Mouse (Mus musculus) T-helper 17 cell (primary cell): ENCODE results near the gene Cd53.

Source experiments
- in situ Hi-C, 2 experiments: fragments of 300-600 bp; cut with MboI, MseI; formaldehyde crosslinking; loops; 1 replicate in 1 of 2; 2 replicates in 1 of 2; pipeline ENCODE4 v1.15.1; 2025; ENCODE audit warnings: high pct_unique_total_duplicates in 2 of 2

Gene Cd53

GRCm38 (mm10) chr3:106789930-106790329, at the start of gene Cd53:
TSS of gene Cd53 (minus strand) at chr3:106790149.
- in situ Hi-C loops = loop anchor here (5.0 to 10.0 kb wide), 8 partner anchors 42 to 985 kb away; partner anchors contain the start of gene Rap1a (in 1 of the 2)

GRCm38 (mm10) chr3:106832107-106832506, 42.2 kb upstream of the Cd53 start:
- in situ Hi-C loops = loop anchor here (5.0 to 10.0 kb wide), 3 partner anchors 40 to 47 kb away; no protein-coding TSS in a partner anchor

DNA sequence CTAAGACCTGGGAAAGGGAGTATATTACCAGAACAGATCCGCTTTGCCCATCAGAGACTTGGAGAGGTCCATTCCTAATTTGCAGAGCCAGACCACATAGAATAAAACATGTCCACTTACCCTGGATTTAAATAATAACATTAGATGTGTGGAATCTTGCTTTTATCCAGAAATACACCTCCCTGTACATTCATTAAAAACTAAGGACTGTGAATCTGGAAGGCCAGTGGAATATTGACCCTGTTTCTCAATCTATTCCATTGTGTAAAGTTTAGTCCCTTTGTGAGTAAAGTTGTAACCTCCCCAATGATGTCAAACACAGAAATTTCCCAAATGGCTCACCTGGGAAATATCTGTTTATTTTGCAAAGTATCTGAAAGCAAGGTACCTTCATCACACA, 36.2 kb upstream of the Cd53 start, which contains the start of gene Olfr266:
Gene Olfr266 (minus strand): TSS at position 101 of the 400 bp plus-strand sequence.
- in situ Hi-C loops = no loop called here

- in situ Hi-C loops = no loop called here
Observed at GRCm38 (mm10) chr3:106817676-106818075, 27.7 kb upstream of the Cd53 start.

DNA sequence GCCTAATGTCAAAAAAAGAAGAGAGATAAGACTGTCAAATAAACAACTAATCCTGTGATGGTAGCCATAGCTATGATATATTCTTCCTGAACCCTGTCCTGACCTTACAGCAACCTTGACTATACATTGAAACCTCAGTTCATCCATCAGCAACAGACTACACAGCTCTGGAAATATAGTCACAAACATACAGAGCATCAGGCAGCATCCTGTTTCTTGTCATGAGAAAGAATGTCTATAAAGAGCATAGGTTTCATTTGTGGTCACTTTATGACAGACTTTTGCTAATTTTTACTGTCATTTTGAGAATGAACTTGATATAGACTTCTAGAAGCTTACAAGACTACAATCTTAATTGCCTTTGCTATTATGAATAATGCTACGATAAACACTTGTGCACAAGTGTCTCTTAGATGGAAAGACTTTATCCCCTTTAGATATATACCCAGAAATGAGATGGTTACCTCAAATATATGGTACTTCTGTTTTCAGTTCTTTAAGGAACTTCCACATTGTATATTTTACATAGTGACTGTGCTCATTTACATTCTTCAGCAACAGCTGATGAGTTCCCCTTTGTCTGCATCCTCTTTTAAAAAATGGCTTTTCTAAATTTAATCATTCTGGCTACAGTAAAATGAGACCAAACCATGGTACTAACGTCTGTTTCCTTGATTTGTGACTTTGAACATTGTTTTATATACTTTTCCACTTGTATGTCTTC, 19.2 kb upstream of the Cd53 start:
- in situ Hi-C loops = no loop called here

DNA sequence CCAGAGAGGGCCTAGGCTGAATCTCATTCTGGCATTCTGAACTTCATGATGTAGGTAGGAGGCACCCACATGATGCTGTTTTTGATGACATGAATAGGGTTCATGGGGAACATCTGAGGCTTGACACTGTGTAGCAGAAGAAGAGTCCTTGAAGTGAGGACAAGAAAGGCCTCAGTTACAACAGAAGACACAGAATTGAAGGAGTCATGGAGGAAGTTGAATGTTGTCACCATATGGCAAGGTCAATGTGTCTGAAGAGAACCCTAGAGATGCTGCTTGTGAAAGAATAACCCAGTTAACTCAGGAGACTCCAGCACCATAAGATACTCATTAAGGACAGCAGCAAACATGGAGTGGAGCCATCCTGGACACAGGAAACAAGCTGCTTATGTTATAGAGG, 8.1 kb upstream of the Cd53 start:
- in situ Hi-C loops = no loop called here

GRCm38 (mm10) chr3:106788440-106788887, 1.5 kb downstream of the Cd53 start:
- in situ Hi-C loops = loop anchor here (5.0 to 10.0 kb wide), 7 partner anchors 44 to 984 kb away; partner anchors contain the start of gene Rap1a (in 1 of the 2)

GRCm38 (mm10) chr3:106787972-106788371, 2.0 kb downstream of the Cd53 start:
- in situ Hi-C loops = loop anchor here (5.0 to 10.0 kb wide), 7 partner anchors 44 to 983 kb away; partner anchors contain the start of gene Rap1a (in 1 of the 2)

GRCm38 (mm10) chr3:106785130-106785529, 4.8 kb downstream of the Cd53 start:
- in situ Hi-C loops = loop anchor here (5.0 to 10.0 kb wide), 7 partner anchors 47 to 980 kb away; partner anchors contain the start of gene Rap1a (in 1 of the 2)

DNA sequence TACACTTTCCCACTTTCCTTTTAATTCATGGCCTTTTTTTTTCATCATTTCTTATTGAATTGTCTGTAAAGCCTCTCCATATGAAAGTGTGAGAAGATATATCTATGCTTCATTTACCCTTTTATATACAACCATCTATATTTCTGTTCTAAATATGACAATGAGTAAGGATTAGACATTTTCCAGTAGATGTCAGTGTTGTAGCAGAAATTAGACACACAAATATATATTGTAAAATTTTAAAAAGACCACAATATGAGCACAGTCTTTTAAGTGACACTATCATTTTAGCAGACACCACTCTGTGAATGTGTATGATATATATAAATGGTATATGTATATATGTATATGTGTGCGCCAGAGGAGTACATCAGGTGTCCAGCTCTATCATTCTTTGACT, 18.1 kb downstream of the Cd53 start:
- in situ Hi-C loops = no loop called here

DNA sequence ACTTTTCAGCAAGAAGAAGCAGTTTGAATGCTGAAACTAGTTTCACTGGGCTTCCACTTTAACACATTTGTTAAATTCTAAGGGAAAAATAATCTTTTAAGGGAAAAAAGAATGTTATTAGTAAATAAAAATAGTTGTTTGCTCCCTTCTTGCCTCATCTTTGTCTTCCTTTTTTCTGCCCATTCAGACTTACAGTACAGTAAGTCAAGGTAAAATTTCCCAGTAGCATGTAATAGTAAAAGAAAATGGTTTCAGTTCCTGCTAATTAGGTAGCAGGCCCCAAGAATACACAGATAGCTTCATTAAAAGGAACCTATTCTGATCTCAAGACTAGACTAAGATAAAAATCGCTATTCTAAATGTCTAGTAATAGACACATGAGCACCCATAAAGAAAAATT, 34.1 kb downstream of the Cd53 start:
- in situ Hi-C loops = loop anchor here in 1 of 2 experiments (10.0 kb wide), 1 partner anchor 1499 kb away; the partner anchor contains the start of gene Psma5

- in situ Hi-C loops = loop anchor here in 1 of 2 experiments (10.0 kb wide), 1 partner anchor 1033 kb away; no protein-coding TSS in a partner anchor
Observed at GRCm38 (mm10) chr3:106722028-106722945, 67.7 kb downstream of the Cd53 start.

DNA sequence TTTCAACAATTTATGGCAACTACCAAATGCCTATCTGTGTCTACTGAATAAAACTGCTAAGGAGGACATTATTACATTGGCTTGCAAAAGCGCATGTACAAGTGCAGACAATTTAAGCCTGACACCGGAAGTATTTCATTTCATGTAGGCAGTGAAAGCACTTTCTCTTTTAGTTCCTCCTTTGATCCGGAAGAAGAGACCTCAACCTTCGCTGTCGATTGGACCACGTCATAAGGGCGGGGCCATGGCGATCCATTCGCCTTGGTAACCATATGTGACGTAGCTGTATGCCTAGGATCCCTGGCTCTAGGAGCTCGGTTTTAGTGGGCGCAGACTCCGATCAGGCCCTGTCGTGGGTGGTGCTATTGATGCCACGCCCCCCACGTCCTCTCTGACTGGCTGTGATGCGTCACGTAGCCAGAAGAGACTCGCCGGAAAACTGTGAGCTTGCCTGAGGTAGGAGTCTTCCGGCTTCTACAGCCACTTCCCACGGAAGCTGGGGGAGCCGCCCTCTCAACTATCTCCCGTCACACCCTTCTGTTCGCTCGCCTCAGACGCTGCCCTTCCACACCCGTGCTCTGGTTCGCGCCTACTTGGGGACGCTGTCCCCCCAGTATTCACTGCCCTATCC, 68.4 kb downstream of the Cd53 start:
- in situ Hi-C loops = loop anchor here in 1 of 2 experiments (10.0 kb wide), 1 partner anchor 1033 kb away; no protein-coding TSS in a partner anchor
